Mouse (Mus musculus): ENCODE measurements around the gene Slc23a3. TPM values are rescaled to one million over a fixed set of nuclear protein-coding genes. Genes with fewer than 3 reads are reported as not detected.

Gene Slc23a3
- polyA plus RNA-seq, 1 experiment from 2014 or later, result not detected

GRCm38 (mm10) chr1:75125418-75125817, 8.3 kb downstream of the Slc23a3 start:
- Histone ChIP-seq H3K4me2 (replicated peaks) (peak overlapping the region; percentile 63), H3K9me3 (no peaks in the 10 kb centered on the region), H3K27ac (no peak overlapping the region), H3K27me3 (replicated peaks) (no peaks in the 10 kb centered on the region), H3K4me1 (peaks cover 12% of the 10 kb centered on the region; the same call in 1 of the 2 replicates), H3K36me3 (no peaks in the 10 kb centered on the region), H3K4me3 (peak overlapping the region; percentile 55), H3K9ac (no peak overlapping the region)
- 41% methylated on average over 5 of the region's 5 CpGs for WGBS
- no peak; the same call in 1 of the 2 replicates for ATAC-seq (ENCODE audit: low FRiP score, low read depth)

- H3K36me3 ChIP-seq, result no peaks in the 10 kb centered on the region
- peak; percentile 92 for ATAC-seq (ENCODE audit: low FRiP score, low read depth)
Observed at GRCm38 (mm10) chr1:75124346-75125321, 9.1 kb downstream of the Slc23a3 start, which contains the start of gene Nhej1. Gene Nhej1, minus strand, starts transcription at chr1:75125200.

GRCm38 (mm10) chr1:75122211-75122610, 11.5 kb downstream of the Slc23a3 start:
- Histone ChIP-seq H3K9me3 (no peaks in the 10 kb centered on the region), H3K36me3 (no peaks in the 10 kb centered on the region), H3K4me1 (peaks cover 12% of the 10 kb centered on the region; the same call in 1 of the 2 replicates), H3K27ac (no peak overlapping the region), H3K27me3 (replicated peaks) (no peaks in the 10 kb centered on the region), H3K4me3 (no peak overlapping the region), H3K9ac (no peak overlapping the region), H3K4me2 (replicated peaks) (no peak overlapping the region)
- WGBS, result 91% methylated on average over 3 of the region's 3 CpGs
- no peak for ATAC-seq (ENCODE audit: low FRiP score, low read depth)

More at GRCm38 (mm10) chr1:75124346-75125321, 9.1 kb downstream of the Slc23a3 start, which contains the start of gene Nhej1:
- Histone ChIP-seq H3K27me3 (replicated peaks) (no peaks in the 10 kb centered on the region), H3K4me1 (peaks cover 12% of the 10 kb centered on the region; the same call in 1 of the 2 replicates), H3K4me2 (replicated peaks) (peak within 1 kb of the TSS; percentile 63), H3K9ac (peak within 1 kb of the TSS; percentile 61), H3K4me3 (peak within 1 kb of the TSS; percentile 55), H3K9me3 (no peaks in the 10 kb centered on the region), H3K27ac (peak within 1 kb of the TSS; percentile 86)
- WGBS, result 1% methylated on average over 56 of the region's 56 CpGs

Other genes with a start within 250 kb of the Slc23a3 start
- gene Fev, start 248.5 kb downstream of the Slc23a3 start, polyA plus RNA-seq (2016; fragmentation: Nextera tagmentation; extraction: Ambion mirVana), result 0.32 TPM in 1 of 2 replicates, not detected in the other
- not detected in 2 replicates for gene Cryba2, start 240.7 kb downstream of the Slc23a3 start, polyA plus RNA-seq (2016; fragmentation: Nextera tagmentation; extraction: Ambion mirVana)
- 0.08 TPM in 1 of 2 replicates, not detected in the other for gene Cfap65, start 198.3 kb downstream of the Slc23a3 start, polyA plus RNA-seq (2016; fragmentation: Nextera tagmentation; extraction: Ambion mirVana)
- gene Ihh, start 182.2 kb downstream of the Slc23a3 start, polyA plus RNA-seq (2016; fragmentation: Nextera tagmentation; extraction: Ambion mirVana), result 0.24 and 0.28 TPM in 2 replicates
- gene Nhej1, start 8.7 kb downstream of the Slc23a3 start, polyA plus RNA-seq (2016; fragmentation: Nextera tagmentation; extraction: Ambion mirVana), result 10.7 and 11.5 TPM in 2 replicates
- 70.0 and 72.3 TPM in 2 replicates for gene Cnppd1, start 8.8 kb upstream of the Slc23a3 start, polyA plus RNA-seq (2016; fragmentation: Nextera tagmentation; extraction: Ambion mirVana)
- gene Retreg2, start 8.9 kb upstream of the Slc23a3 start, polyA plus RNA-seq (2016; fragmentation: Nextera tagmentation; extraction: Ambion mirVana), result 94.5 and 96.0 TPM in 2 replicates
- gene Zfand2b, start 34.8 kb upstream of the Slc23a3 start, polyA plus RNA-seq (2016; fragmentation: Nextera tagmentation; extraction: Ambion mirVana), result 37.8 and 38.5 TPM in 2 replicates
- 37.8 and 39.1 TPM in 2 replicates for gene Abcb6, start 46.5 kb upstream of the Slc23a3 start, polyA plus RNA-seq (2016; fragmentation: Nextera tagmentation; extraction: Ambion mirVana)
- gene Ankzf1, start 58.3 kb upstream of the Slc23a3 start, polyA plus RNA-seq (2016; fragmentation: Nextera tagmentation; extraction: Ambion mirVana), result 22.2 and 25.2 TPM in 2 replicates
- gene Atg9a, start 58.3 kb upstream of the Slc23a3 start, polyA plus RNA-seq (2016; fragmentation: Nextera tagmentation; extraction: Ambion mirVana), result 41.0 and 41.5 TPM in 2 replicates
- gene Glb1l, start 76.9 kb upstream of the Slc23a3 start, polyA plus RNA-seq (2016; fragmentation: Nextera tagmentation; extraction: Ambion mirVana), result 17.0 and 18.2 TPM in 2 replicates
- 136 and 143 TPM in 2 replicates for gene Stk16, start 76.9 kb upstream of the Slc23a3 start, polyA plus RNA-seq (2016; fragmentation: Nextera tagmentation; extraction: Ambion mirVana)
- 9.4 and 11.9 TPM in 2 replicates for gene Tuba4a, start 86.0 kb upstream of the Slc23a3 start, polyA plus RNA-seq (2016; fragmentation: Nextera tagmentation; extraction: Ambion mirVana)
- not detected in 2 replicates for gene A630095N17Rik, start 98.2 kb upstream of the Slc23a3 start, polyA plus RNA-seq (2016; fragmentation: Nextera tagmentation; extraction: Ambion mirVana)
- gene Dnajb2, start 102.5 kb upstream of the Slc23a3 start, polyA plus RNA-seq (2016; fragmentation: Nextera tagmentation; extraction: Ambion mirVana), result 49.6 and 54.9 TPM in 2 replicates
- gene Ptprn, start 130.6 kb upstream of the Slc23a3 start, polyA plus RNA-seq (2016; fragmentation: Nextera tagmentation; extraction: Ambion mirVana), result 13.8 and 15.0 TPM in 2 replicates
- gene Resp18, start 144.5 kb upstream of the Slc23a3 start, polyA plus RNA-seq (2016; fragmentation: Nextera tagmentation; extraction: Ambion mirVana), result 61.9 and 69.5 TPM in 2 replicates
- 193 and 201 TPM in 2 replicates for gene Dnpep, start 184.1 kb upstream of the Slc23a3 start, polyA plus RNA-seq (2016; fragmentation: Nextera tagmentation; extraction: Ambion mirVana)
- 9.3 and 12.7 TPM in 2 replicates for gene Des, start 226.4 kb upstream of the Slc23a3 start, polyA plus RNA-seq (2016; fragmentation: Nextera tagmentation; extraction: Ambion mirVana)
- gene Speg, start 241.4 kb upstream of the Slc23a3 start, polyA plus RNA-seq (2016; fragmentation: Nextera tagmentation; extraction: Ambion mirVana), result 15.8 and 17.1 TPM in 2 replicates

Measured in neural tube, embryonic 12.5 days (tissue).